In the genomic region with DNA sequence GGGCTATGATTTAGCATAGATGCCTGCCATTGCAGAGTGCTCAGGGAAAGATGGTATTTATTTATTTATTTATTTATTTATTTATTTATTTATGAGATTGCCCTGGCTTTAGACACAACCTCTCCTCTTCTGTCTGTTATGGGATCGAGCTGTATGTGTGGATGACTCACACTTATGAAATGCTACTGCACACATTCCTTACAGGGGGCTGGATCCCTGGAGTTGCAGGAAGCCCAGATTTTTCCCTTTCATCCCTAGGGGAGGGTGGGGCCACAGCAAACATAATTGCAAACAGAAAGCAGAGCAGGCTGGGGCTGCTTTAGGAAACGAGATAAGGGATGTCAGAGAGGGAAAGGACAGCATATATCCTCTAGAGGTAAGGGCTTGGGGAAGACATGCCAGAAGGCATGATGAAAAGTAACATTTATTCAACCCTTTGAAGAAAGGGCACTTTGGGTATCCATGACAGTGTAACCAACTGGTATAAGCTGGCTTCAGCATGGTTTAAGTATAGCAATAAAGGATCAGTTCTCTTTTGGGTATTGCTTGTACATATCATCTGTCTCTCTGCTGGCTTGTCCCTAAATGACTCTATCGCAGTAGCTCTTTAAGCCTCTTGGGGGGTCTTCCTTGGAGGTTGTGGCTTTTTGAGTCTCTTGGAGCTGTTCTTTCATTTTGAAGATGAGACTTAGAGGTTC, we compare ENCODE assay signal across 12 mouse cellular contexts.
DNase-seq lines count a peak whose midpoint lies in the region; ATAC-seq and TF ChIP-seq lines count a peak whose summit lies in the region.
"Had no signal": no experiment of that assay in that cellular context is flagged by ENCODE, and none has a peak within 500 bp of the region (broad histone marks: within the 10 kb centered on the region; RNA-seq: fewer than 3 reads in every experiment).

No protein-coding gene starts in this region.

- no peaks in the 10 kb centered on the region for H3K4me1 ChIP-seq in lung, postnatal 0 days (ENCODE audit: insufficient read depth, low read depth, low read length)
- H3K4me1 ChIP-seq in hindbrain, postnatal 0 days (ENCODE audit: insufficient read depth, low read length) = no peaks in the 10 kb centered on the region; the same call in 1 of the 2 replicates
- H3K4me1 ChIP-seq in stomach, embryonic 16.5 days (ENCODE audit: control insufficient read depth, insufficient read depth, low read length) = peaks cover 3% of the 10 kb centered on the region; the same call in 1 of the 2 replicates
- H3K4me1 ChIP-seq: neural tube, embryonic 12.5 days had no signal

- H3K27me3 ChIP-seq in lung, postnatal 0 days (replicated peaks; ENCODE audit: insufficient read depth, low read length) = no peaks in the 10 kb centered on the region
- no peaks in the 10 kb centered on the region for H3K27me3 ChIP-seq in hindbrain, postnatal 0 days (ENCODE audit: insufficient read depth, low read length)
- no peaks in the 10 kb centered on the region for H3K27me3 ChIP-seq in stomach, embryonic 16.5 days (ENCODE audit: control insufficient read depth, insufficient read depth, low read length)
- H3K27me3 ChIP-seq: neural tube, embryonic 12.5 days had no signal

- no peak overlapping the region for H3K9ac ChIP-seq in lung, postnatal 0 days (replicated peaks; ENCODE audit: low read depth)
- no peak overlapping the region for H3K9ac ChIP-seq in hindbrain, postnatal 0 days (replicated peaks; ENCODE audit: low read length)
- H3K9ac ChIP-seq in stomach, embryonic 16.5 days (ENCODE audit: low read length) = no peak overlapping the region
- H3K9ac ChIP-seq: neural tube, embryonic 12.5 days had no signal

- H3K36me3 ChIP-seq in lung, postnatal 0 days (ENCODE audit: insufficient read depth, low read length) = no peaks in the 10 kb centered on the region
- H3K36me3 ChIP-seq in hindbrain, postnatal 0 days (ENCODE audit: insufficient read depth, low read length) = no peaks in the 10 kb centered on the region
- H3K36me3 ChIP-seq in stomach, embryonic 16.5 days (ENCODE audit: control insufficient read depth, insufficient read depth, low read length) = no peaks in the 10 kb centered on the region
- H3K36me3 ChIP-seq: heart, embryonic 10.5 days; neural tube, embryonic 12.5 days had no signal

- no peaks in the 10 kb centered on the region for H3K9me3 ChIP-seq in lung, postnatal 0 days (ENCODE audit: low read length)
- H3K9me3 ChIP-seq in hindbrain, postnatal 0 days (ENCODE audit: low read length) = no peaks in the 10 kb centered on the region
- no peaks in the 10 kb centered on the region for H3K9me3 ChIP-seq in stomach, embryonic 16.5 days (replicated peaks; ENCODE audit: control insufficient read depth, low read length)
- H3K9me3 ChIP-seq: heart, embryonic 10.5 days; neural tube, embryonic 12.5 days had no signal

- no peak for TF ChIP-seq CTCF in lung, postnatal 0 days (IDR thresholded peaks at IDR 0.05)
- no peak for TF ChIP-seq CTCF in hindbrain, postnatal 0 days (IDR thresholded peaks at IDR 0.05; ENCODE audit: low read depth)

- DNase-seq in gastrocnemius, adult 18-20 months (ENCODE audit: low spot score) = peak; percentile 22
- DNase-seq in gastrocnemius, adult 8-10 months (ENCODE audit: low spot score in 2 of 2) = no peak
- DNase-seq in lung, postnatal 0 days (ENCODE audit: low spot score) = peak; percentile 13
- DNase-seq in lung, adult 18-20 months = no peak
- DNase-seq in hindbrain, postnatal 0 days (ENCODE audit: low spot score) = no peak
- no peak for DNase-seq in spleen, postnatal 36 days (ENCODE audit: low spot score in 2 of 2)
- no peak for DNase-seq in frontal cortex, postnatal 36 days (ENCODE audit: low spot score in 2 of 2)
- DNase-seq: liver had no signal

- TF ChIP-seq EP300 in lung, postnatal 0 days (IDR thresholded peaks at IDR 0.05) = no peak

- no peak for ATAC-seq in lung, postnatal 0 days
- peak; percentile 40 for ATAC-seq in hindbrain, postnatal 0 days
- ATAC-seq in stomach, embryonic 16.5 days (ENCODE audit: insufficient read depth, low FRiP score) = peak; percentile 77; the same call in 1 of the 2 replicates

- no peak overlapping the region for H3K4me3 ChIP-seq in lung, postnatal 0 days (ENCODE audit: low read depth, low read length)
- no peak overlapping the region for H3K4me3 ChIP-seq in hindbrain, postnatal 0 days (ENCODE audit: low read length)
- H3K4me3 ChIP-seq in stomach, embryonic 16.5 days (replicated peaks; ENCODE audit: low read length) = no peak overlapping the region
- H3K4me3 ChIP-seq: heart, embryonic 10.5 days; neural tube, embryonic 12.5 days had no signal

- no peak overlapping the region for H3K27ac ChIP-seq in lung, postnatal 0 days (ENCODE audit: low read length)
- H3K27ac ChIP-seq in hindbrain, postnatal 0 days = no peak overlapping the region
- H3K27ac ChIP-seq in stomach, embryonic 16.5 days (ENCODE audit: low read length) = no peak overlapping the region
- H3K27ac ChIP-seq: heart, embryonic 10.5 days; macrophage; neural tube, embryonic 12.5 days had no signal

- H3K4me2 ChIP-seq in lung, postnatal 0 days (replicated peaks; ENCODE audit: low read depth, low read length) = no peak overlapping the region
- H3K4me2 ChIP-seq in hindbrain, postnatal 0 days (ENCODE audit: low read depth, low read length) = no peak overlapping the region
- no peak overlapping the region for H3K4me2 ChIP-seq in stomach, embryonic 16.5 days (ENCODE audit: low read depth, low read length)
- H3K4me2 ChIP-seq: neural tube, embryonic 12.5 days had no signal

- 16% methylated on average over 3 of the region's 3 CpGs for WGBS in lung, postnatal 0 days
- WGBS in hindbrain, postnatal 0 days = 51% methylated on average over 3 of the region's 3 CpGs
- 26% methylated on average over 3 of the region's 3 CpGs for WGBS in stomach, embryonic 16.5 days

Comparison
In these comparisons a context has a peak if more than half of its experiments do, and no peak if none do; other contexts are left out.
1. DNase-seq: peak in gastrocnemius, adult 18-20 months (single experiment) and lung, postnatal 0 days (single experiment); none in gastrocnemius, adult 8-10 months (0 of 2), lung, adult 18-20 months (0 of 2), hindbrain, postnatal 0 days (single experiment), spleen, postnatal 36 days (0 of 2) and frontal cortex, postnatal 36 days (0 of 2).